Mouse (Mus musculus): ENCODE data around the gene Sobp. TPM values are rescaled to one million over a fixed set of nuclear protein-coding genes. Genes with fewer than 3 reads are reported as not detected.

Sobp gene
- polyA plus RNA-seq, 1 experiment = not detected

GRCm38 (mm10) chr10:42976577-42976976 is 197.8 kb downstream of the Sobp start:
- TF ChIP-seq GATA1 (IDR thresholded peaks at IDR 0.05; ENCODE audit: low read length) = no peak

- no peak for TF ChIP-seq GATA1 (IDR thresholded peaks at IDR 0.05; ENCODE audit: low read length)
These were observed 200.8 kb downstream of the Sobp start for GRCm38 (mm10) chr10:42973537-42973936.

- no peak for TF ChIP-seq GATA1 (IDR thresholded peaks at IDR 0.05; ENCODE audit: low read length)
These were observed 201.7 kb downstream of the Sobp start for GRCm38 (mm10) chr10:42972504-42973172.

- no peak for TF ChIP-seq GATA1 (IDR thresholded peaks at IDR 0.05; ENCODE audit: low read length)
These were observed 206.0 kb downstream of the Sobp start for GRCm38 (mm10) chr10:42968332-42968731.

- no peak for TF ChIP-seq GATA1 (IDR thresholded peaks at IDR 0.05; ENCODE audit: low read length)
These were observed 211.3 kb downstream of the Sobp start for GRCm38 (mm10) chr10:42963061-42963460.

GRCm38 (mm10) chr10:42962655-42963054 is 211.7 kb downstream of the Sobp start:
- no peak for TF ChIP-seq GATA1 (IDR thresholded peaks at IDR 0.05; ENCODE audit: low read length)

- TF ChIP-seq GATA1 (IDR thresholded peaks at IDR 0.05; ENCODE audit: low read length) = no peak
These were observed 212.1 kb downstream of the Sobp start for GRCm38 (mm10) chr10:42962181-42962601.

GRCm38 (mm10) chr10:42961771-42962170 is 212.6 kb downstream of the Sobp start:
- no peak for TF ChIP-seq GATA1 (IDR thresholded peaks at IDR 0.05; ENCODE audit: low read length)

- no peak for TF ChIP-seq GATA1 (IDR thresholded peaks at IDR 0.05; ENCODE audit: low read length)
These were observed 215.6 kb downstream of the Sobp start for GRCm38 (mm10) chr10:42958686-42959085.

- no peak for TF ChIP-seq GATA1 (IDR thresholded peaks at IDR 0.05; ENCODE audit: low read length)
These were observed 216.3 kb downstream of the Sobp start for GRCm38 (mm10) chr10:42957881-42958651.

GRCm38 (mm10) chr10:42955205-42955604 is 219.1 kb downstream of the Sobp start:
- TF ChIP-seq GATA1 (IDR thresholded peaks at IDR 0.05; ENCODE audit: low read length) = no peak

GRCm38 (mm10) chr10:42953601-42954000 is 220.7 kb downstream of the Sobp start:
- no peak for TF ChIP-seq GATA1 (IDR thresholded peaks at IDR 0.05; ENCODE audit: low read length)

Other genes with a start within 250 kb of the Sobp start
- gene 9030612E09Rik, start 174 bp upstream of the Sobp start, polyA plus RNA-seq (2012) = not detected in 2 replicates
- 3.7 and 4.2 TPM in 2 replicates for gene Pdss2, start 47.0 kb upstream of the Sobp start, polyA plus RNA-seq (2012)